Mouse (Mus musculus): ENCODE data around the gene Pstpip1. TPM values are rescaled to one million over a fixed set of nuclear protein-coding genes. Genes with fewer than 3 reads are reported as not detected.

Pstpip1 gene
- total and polyA plus RNA-seq, 3 experiments: 8.1 to 32.0 (median 15.6) TPM

- peaks cover 3 to 27% of the 10 kb centered on the region in 2 experiments; a peak in 3 of 4 replicates for H3K4me1 ChIP-seq (ENCODE audit: control insufficient read depth in 1 of 2, insufficient read depth in 2 of 2)
- no peak overlapping the region for H3K27ac ChIP-seq (ENCODE audit: insufficient read depth, low read depth)
- H3K4me3 ChIP-seq (replicated peaks in 1 of 3; ENCODE audit: low read depth in 2 of 3, low read length in 2 of 3, poor library complexity in 1 of 3): no peak overlapping the region
- DNase-seq (ENCODE audit: extremely low read depth): no peak
- in situ Hi-C loops (cut with MboI; ENCODE audit: low pct_ligation_motif_present, low pct_unique_long_range_greater_than_20kb, low sequenced_read_pairs): no loop called here
- H3K9me3 ChIP-seq (replicated peaks; ENCODE audit: low read length): no peaks in the 10 kb centered on the region
- H3K36me3 ChIP-seq (replicated peaks in 1 of 2; ENCODE audit: control insufficient read depth in 1 of 2, insufficient read depth in 1 of 2, low read length in 1 of 2): peaks cover 0 to 46% of the 10 kb centered on the region in 2 experiments
- dilution Hi-C loops (cut with MboI; ENCODE audit: extremely low pct_ligation_motif_present, extremely low pct_unique_long_range_greater_than_20kb, low sequenced_read_pairs): no loop called here
- no peaks in the 10 kb centered on the region for H3K79me2 ChIP-seq (replicated peaks; ENCODE audit: control insufficient read depth, extremely low read depth, insufficient read depth, poor library complexity, severe bottlenecking)
- TF ChIP-seq CTCF (conservative IDR thresholded peaks at IDR 0.05 in 1 of 2, IDR thresholded peaks at IDR 0.05 in 1 of 2; ENCODE audit: low read depth in 2 of 2, low read length in 2 of 2) (peak in 1 of 2 experiments; percentile 37; a peak in 2 of 4 replicates), ZC3H11A (IDR thresholded peaks at IDR 0.05; ENCODE audit: low read depth, low read length) (no peak), SIN3A (IDR thresholded peaks at IDR 0.05; ENCODE audit: low read length) (no peak)
- H3K9ac ChIP-seq (ENCODE audit: insufficient read depth, low read depth): no peak overlapping the region
- no peak overlapping the region for H3K4me2 ChIP-seq (ENCODE audit: insufficient read depth, low read depth, poor library complexity, severe bottlenecking)
- no peaks in the 10 kb centered on the region for H3K27me3 ChIP-seq (replicated peaks)
These were observed 52.0 kb downstream of the Pstpip1 start for GRCm38 (mm10) chr9:56141776-56142175.

GRCm38 (mm10) chr9:56144366-56145003 is 54.7 kb downstream of the Pstpip1 start:
- peaks cover 0 to 51% of the 10 kb centered on the region in 2 experiments for H3K36me3 ChIP-seq (replicated peaks in 1 of 2; ENCODE audit: control insufficient read depth in 1 of 2, insufficient read depth in 1 of 2, low read length in 1 of 2)
- no peak overlapping the region for H3K27ac ChIP-seq (ENCODE audit: insufficient read depth, low read depth)
- H3K9ac ChIP-seq (ENCODE audit: insufficient read depth, low read depth): no peak overlapping the region
- no peak for DNase-seq (ENCODE audit: extremely low read depth)
- H3K9me3 ChIP-seq (replicated peaks; ENCODE audit: low read length): no peaks in the 10 kb centered on the region
- H3K4me3 ChIP-seq (replicated peaks in 1 of 3; ENCODE audit: low read depth in 2 of 3, low read length in 2 of 3, poor library complexity in 1 of 3): no peak overlapping the region
- peaks cover 3 to 27% of the 10 kb centered on the region in 2 experiments; a peak in 3 of 4 replicates for H3K4me1 ChIP-seq (ENCODE audit: control insufficient read depth in 1 of 2, insufficient read depth in 2 of 2)
- no peaks in the 10 kb centered on the region for H3K79me2 ChIP-seq (replicated peaks; ENCODE audit: control insufficient read depth, extremely low read depth, insufficient read depth, poor library complexity, severe bottlenecking)
- peak overlapping the region; percentile 50 for H3K4me2 ChIP-seq (ENCODE audit: insufficient read depth, low read depth, poor library complexity, severe bottlenecking)
- dilution Hi-C loops (cut with MboI; ENCODE audit: extremely low pct_ligation_motif_present, extremely low pct_unique_long_range_greater_than_20kb, low sequenced_read_pairs) (no loop called here), in situ Hi-C loops (cut with MboI; ENCODE audit: low pct_ligation_motif_present, low pct_unique_long_range_greater_than_20kb, low sequenced_read_pairs) (no loop called here)
- H3K27me3 ChIP-seq (replicated peaks): no peaks in the 10 kb centered on the region
- TF ChIP-seq CHD2 (IDR thresholded peaks at IDR 0.05; ENCODE audit: low read length) (no peak), EP300 (IDR thresholded peaks at IDR 0.05; ENCODE audit: low read length) (peak; percentile 43; the same call in 1 of the 2 replicates), POLR2AphosphoS2 (IDR thresholded peaks at IDR 0.05; ENCODE audit: low read depth, low read length) (no peak), USF1 (IDR thresholded peaks at IDR 0.05; ENCODE audit: low read depth, low read length) (no peak), RCOR1 (conservative IDR thresholded peaks at IDR 0.05; ENCODE audit: low read depth, low read length) (no peak), ETS1 (conservative IDR thresholded peaks at IDR 0.05; ENCODE audit: low read depth, low read length) (no peak), BHLHE40 (IDR thresholded peaks at IDR 0.05; ENCODE audit: low read depth, low read length) (peak; percentile 63), MYC (IDR thresholded peaks at IDR 0.05; ENCODE audit: low read depth, low read length) (peak; percentile 83), USF2 (conservative IDR thresholded peaks at IDR 0.05; ENCODE audit: low read depth, low read length) (no peak), ELF1 (IDR thresholded peaks at IDR 0.05; ENCODE audit: low read depth, low read length) (no peak), NELFE (IDR thresholded peaks at IDR 0.05; ENCODE audit: low read depth, low read length) (no peak), MXI1 (IDR thresholded peaks at IDR 0.05; ENCODE audit: low read depth, low read length) (peak; percentile 24; the same call in 1 of the 2 replicates), MAX (IDR thresholded peaks at IDR 0.05; ENCODE audit: low read length) (no peak; the same call in 1 of the 2 replicates), TCF12 (IDR thresholded peaks at IDR 0.05; ENCODE audit: low read depth, low read length) (no peak), SIN3A (IDR thresholded peaks at IDR 0.05; ENCODE audit: low read length) (no peak), JUN (IDR thresholded peaks at IDR 0.05; ENCODE audit: insufficient read depth, low read depth, low read length) (no peak), GABPA (IDR thresholded peaks at IDR 0.05; ENCODE audit: insufficient replicate concordance, low read depth, low read length) (no peak), MAZ (IDR thresholded peaks at IDR 0.05; ENCODE audit: low read depth, low read length) (no peak), ZKSCAN1 (IDR thresholded peaks at IDR 0.05; ENCODE audit: borderline replicate concordance, low read depth, low read length) (no peak), NRF1 (IDR thresholded peaks at IDR 0.05; ENCODE audit: low read depth, low read length) (no peak), ZMIZ1 (IDR thresholded peaks at IDR 0.05; ENCODE audit: low read depth, low read length) (no peak), PAX5 (IDR thresholded peaks at IDR 0.05; ENCODE audit: low read length) (no peak), UBTF (IDR thresholded peaks at IDR 0.05; ENCODE audit: low read depth, low read length) (no peak), HCFC1 (IDR thresholded peaks at IDR 0.05; ENCODE audit: low read depth, low read length) (no peak), KAT2A (IDR thresholded peaks at IDR 0.05; ENCODE audit: insufficient replicate concordance, low read length) (no peak), ZC3H11A (IDR thresholded peaks at IDR 0.05; ENCODE audit: low read depth, low read length) (no peak), E2F4 (IDR thresholded peaks at IDR 0.05; ENCODE audit: insufficient replicate concordance, low read depth, low read length) (no peak), ZNF384 (IDR thresholded peaks at IDR 0.05; ENCODE audit: low read depth, low read length) (no peak), JUND (conservative IDR thresholded peaks at IDR 0.05; ENCODE audit: low read depth, low read length) (no peak), MAFK (IDR thresholded peaks at IDR 0.05; ENCODE audit: insufficient replicate concordance, low read length) (no peak), IRF4 (IDR thresholded peaks at IDR 0.05; ENCODE audit: low read depth, low read length) (peak; percentile 81; the same call in 1 of the 2 replicates)
